Mouse (Mus musculus) kidney, embryonic 15.5 days (tissue): ENCODE measurements around the gene Ankrd33b. TPM values are rescaled to one million over a fixed set of nuclear protein-coding genes. Genes with fewer than 3 reads are reported as not detected.

Experiments used
- ATAC-seq: fragments of 200-750 bp; cut with Nextera tagmentation; replicated peaks from 2 replicates; pipeline ENCODE4 v1.8.0; 2017; ENCODE audit warnings: moderate TSS enrichment; ENCODE audit not compliant: low FRiP score
- H3K27ac ChIP-seq: fragments of 300-500 bp; sonication (generic); 2 replicates; pipeline ENCODE4 v1.5.1; 2015; ENCODE audit warnings: mild to moderate bottlenecking, inconsistent platforms
- H3K27me3 ChIP-seq: fragments of 300-500 bp; sonication (generic); 2 replicates; pipeline ENCODE4 v1.6.1; 2015; ENCODE audit warnings: inconsistent platforms
- H3K36me3 ChIP-seq: fragments of 300-500 bp; sonication (generic); 2 replicates; pipeline ENCODE4 v1.6.1; 2015; ENCODE audit warnings: inconsistent platforms
- H3K4me1 ChIP-seq: fragments of 300-500 bp; sonication (generic); 2 replicates; pipeline ENCODE4 v1.6.1; 2015; ENCODE audit warnings: inconsistent platforms
- H3K4me2 ChIP-seq: fragments of 300-500 bp; sonication (generic); 2 replicates; pipeline ENCODE4 v1.6.1; 2015; ENCODE audit warnings: moderate library complexity, mild to moderate bottlenecking, inconsistent platforms
- H3K4me3 ChIP-seq: fragments of 300-500 bp; sonication (generic); replicated peaks from 2 replicates; pipeline ENCODE4 v1.5.1; 2015; ENCODE audit warnings: mild to moderate bottlenecking, inconsistent platforms
- H3K9ac ChIP-seq: fragments of 300-500 bp; sonication (generic); 2 replicates; pipeline ENCODE4 v1.6.1; 2015; ENCODE audit warnings: mild to moderate bottlenecking, inconsistent platforms
- H3K9me3 ChIP-seq: fragments of 300-500 bp; sonication (generic); replicated peaks from 2 replicates; pipeline ENCODE4 v1.6.1; 2016; ENCODE audit warnings: inconsistent platforms
- WGBS: fragments of 180-500 bp; shearing (Covaris S2); methylation state at CpG from one replicate; pipeline ENCODE4 v1.1.7; 2015; ENCODE audit warnings: mixed read lengths; 5-methylcytosine and 5-hydroxymethylcytosine counted together
- polyA plus RNA-seq: library from polyadenylated mRNA; unstranded; fragments of >200 nt; fragmentation: Nextera tagmentation; extraction: Ambion mirVana; gene quantifications from 2 replicates; pipeline ENCODE4 v1.2.1, GENCODE M21; 2015

Gene Ankrd33b
- 6.2 and 6.5 TPM in 2 replicates for polyA plus RNA-seq

DNA sequence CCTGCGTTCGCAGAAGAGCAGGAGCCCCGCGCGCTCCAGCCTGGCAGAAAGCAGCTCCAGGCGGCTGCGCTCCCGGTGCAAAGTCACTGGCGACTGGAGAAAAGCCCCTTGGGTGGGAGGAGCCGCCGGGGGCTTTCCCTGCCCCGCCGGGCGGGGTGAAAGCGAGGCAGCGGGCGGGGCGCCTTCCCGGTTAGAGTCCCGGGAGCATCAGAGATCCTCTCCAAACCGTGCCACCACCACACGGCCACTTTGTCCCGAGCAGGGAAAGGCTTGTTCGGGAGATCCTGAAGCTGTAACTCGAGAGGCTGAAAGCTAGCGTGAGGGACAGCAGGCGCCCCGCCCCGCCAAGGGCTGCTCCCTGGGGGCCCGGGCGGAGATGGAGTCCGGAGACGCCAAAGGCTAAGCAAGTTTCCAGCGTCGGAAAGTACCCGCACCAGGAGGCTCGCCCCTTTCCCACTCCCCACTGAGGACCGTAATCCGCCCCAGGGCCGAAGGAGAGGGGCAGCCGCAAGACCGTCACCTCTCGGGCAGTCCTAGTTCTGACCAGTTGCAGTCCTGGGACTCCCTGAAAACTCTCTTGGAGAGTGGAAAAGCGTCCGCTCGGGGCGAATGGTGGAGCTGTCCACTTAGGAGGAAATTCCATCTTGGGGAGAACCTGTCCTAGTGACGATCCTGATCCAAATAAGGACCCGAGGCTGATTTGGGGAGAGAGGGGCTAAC, at the start of gene Ankrd33b:
Gene Ankrd33b, minus strand, starts transcription at position 246 of the 720 bp plus-strand sequence.
- H3K9me3 ChIP-seq, result no peaks in the 10 kb centered on the region
- H3K27me3 ChIP-seq, result peaks cover 67% of the 10 kb centered on the region
- under 1% methylated on average over 49 of the region's 49 CpGs for WGBS
- no peak within 1 kb of the TSS for H3K27ac ChIP-seq
- peaks cover 44% of the 10 kb centered on the region for H3K4me1 ChIP-seq
- peak within 1 kb of the TSS; percentile 100 for H3K4me2 ChIP-seq
- peak within 1 kb of the TSS; percentile 69 for H3K4me3 ChIP-seq
- H3K36me3 ChIP-seq, result no peaks in the 10 kb centered on the region
- peak; percentile 73 for ATAC-seq
- peak within 1 kb of the TSS; percentile 61 for H3K9ac ChIP-seq

DNA sequence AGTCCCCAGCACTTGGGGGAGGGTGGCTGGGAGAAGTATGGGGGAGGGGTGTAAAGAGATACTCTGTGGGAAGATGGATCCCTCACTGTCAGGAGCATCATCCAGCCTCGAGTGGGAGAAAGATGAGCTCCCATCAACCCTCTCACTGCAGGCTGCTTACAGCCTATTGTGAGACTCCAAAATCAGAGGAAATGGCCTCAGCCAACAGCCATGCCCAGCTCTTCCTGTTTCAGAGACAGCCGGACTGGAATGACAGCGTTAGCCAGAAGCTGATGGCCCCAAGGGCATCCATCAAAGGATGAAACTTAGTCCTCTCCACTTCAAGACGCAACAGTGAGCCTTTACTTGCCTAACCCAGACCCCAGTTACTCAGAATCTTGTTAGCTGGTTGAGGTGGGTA, 47.7 kb upstream of the Ankrd33b start:
- H3K4me1 ChIP-seq, result peaks cover 11% of the 10 kb centered on the region
- no peak overlapping the region for H3K9ac ChIP-seq
- no peak overlapping the region for H3K4me3 ChIP-seq
- no peak for ATAC-seq
- H3K4me2 ChIP-seq, result no peak overlapping the region
- no peak overlapping the region for H3K27ac ChIP-seq
- WGBS, result 42% methylated on average over 4 of the region's 4 CpGs
- no peaks in the 10 kb centered on the region for H3K27me3 ChIP-seq
- H3K36me3 ChIP-seq, result no peaks in the 10 kb centered on the region
- H3K9me3 ChIP-seq, result no peaks in the 10 kb centered on the region

DNA sequence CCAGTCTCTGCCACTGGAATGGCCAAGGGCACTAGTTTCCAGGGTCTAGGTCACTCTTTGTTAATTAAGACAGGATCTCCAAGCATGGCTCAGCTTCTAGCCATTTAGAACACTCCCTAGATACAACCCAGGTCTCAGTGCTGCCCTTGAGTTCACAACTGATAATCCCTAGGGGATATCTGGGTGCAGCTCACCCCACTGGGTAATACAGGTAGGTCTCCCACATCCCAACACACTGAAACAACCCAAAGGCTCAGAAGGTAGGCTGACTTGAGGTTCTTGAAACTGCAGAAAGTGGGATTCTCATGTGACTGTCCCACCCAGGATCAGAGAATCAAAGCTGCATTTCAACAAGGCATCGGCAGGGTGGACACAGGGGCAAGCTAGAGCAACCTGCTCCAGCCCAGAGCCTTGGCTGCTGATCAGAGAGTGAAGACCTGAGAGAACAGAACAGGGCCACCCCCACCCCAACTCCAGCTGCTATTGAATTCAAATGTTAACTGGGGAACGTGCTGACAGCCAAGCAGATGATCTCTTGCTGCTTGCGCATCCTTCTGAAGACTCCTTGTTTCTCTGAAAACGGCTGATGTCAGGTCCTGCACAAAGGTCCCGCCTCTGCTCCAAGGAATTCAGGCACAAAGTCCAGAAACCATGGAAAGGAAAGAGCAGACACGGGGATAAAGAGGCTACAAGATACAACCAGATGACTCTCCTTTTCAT, 46.8 kb upstream of the Ankrd33b start:
- Histone ChIP-seq H3K36me3 (no peaks in the 10 kb centered on the region), H3K4me3 (no peak overlapping the region), H3K4me1 (peaks cover 11% of the 10 kb centered on the region), H3K9ac (no peak overlapping the region), H3K9me3 (no peaks in the 10 kb centered on the region), H3K4me2 (no peak overlapping the region), H3K27me3 (no peaks in the 10 kb centered on the region), H3K27ac (0 out of 2 replicates have a peak overlapping the region, but pooled peaks have one; percentile 22)
- no peak for ATAC-seq
- 62% methylated on average over 6 of the region's 6 CpGs for WGBS

- H3K9me3 ChIP-seq, result no peaks in the 10 kb centered on the region
- H3K4me2 ChIP-seq, result no peak overlapping the region
- no peak overlapping the region for H3K27ac ChIP-seq
- no peak overlapping the region for H3K4me3 ChIP-seq
- H3K9ac ChIP-seq, result no peak overlapping the region
- H3K36me3 ChIP-seq, result no peaks in the 10 kb centered on the region
- no peak for ATAC-seq
- 88% methylated on average over 6 of the region's 6 CpGs for WGBS
- H3K27me3 ChIP-seq, result no peaks in the 10 kb centered on the region
- peaks cover 9% of the 10 kb centered on the region for H3K4me1 ChIP-seq
Observed at GRCm38 (mm10) chr15:31413662-31414061, 46.1 kb upstream of the Ankrd33b start.

DNA sequence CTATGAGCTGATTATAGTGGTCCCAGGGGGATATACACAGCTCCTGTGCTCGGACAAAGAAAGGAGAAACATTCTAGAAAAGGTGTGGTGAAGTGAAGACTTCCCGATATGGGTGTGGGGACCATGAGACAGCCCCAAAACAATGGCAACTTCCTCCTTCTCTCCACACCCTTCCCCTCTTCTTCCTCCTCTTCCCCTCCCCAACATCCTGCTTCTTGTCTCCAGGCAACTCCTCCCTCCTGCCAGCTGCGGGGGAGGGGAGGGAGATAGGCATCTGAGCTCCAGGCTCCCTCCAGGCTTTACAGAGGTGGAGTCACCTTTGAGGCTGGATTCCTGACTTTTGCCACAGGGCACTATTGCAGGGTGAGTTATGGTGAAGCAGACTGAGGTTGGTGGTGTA, 45.4 kb upstream of the Ankrd33b start:
- Histone ChIP-seq H3K4me2 (no peak overlapping the region), H3K27me3 (no peaks in the 10 kb centered on the region), H3K36me3 (no peaks in the 10 kb centered on the region), H3K27ac (no peak overlapping the region), H3K9me3 (no peaks in the 10 kb centered on the region), H3K4me1 (peaks cover 8% of the 10 kb centered on the region; the same call in 1 of the 2 replicates), H3K4me3 (no peak overlapping the region), H3K9ac (no peak overlapping the region)
- ATAC-seq, result no peak
- WGBS, result 37% methylated on average over 3 of the region's 3 CpGs

DNA sequence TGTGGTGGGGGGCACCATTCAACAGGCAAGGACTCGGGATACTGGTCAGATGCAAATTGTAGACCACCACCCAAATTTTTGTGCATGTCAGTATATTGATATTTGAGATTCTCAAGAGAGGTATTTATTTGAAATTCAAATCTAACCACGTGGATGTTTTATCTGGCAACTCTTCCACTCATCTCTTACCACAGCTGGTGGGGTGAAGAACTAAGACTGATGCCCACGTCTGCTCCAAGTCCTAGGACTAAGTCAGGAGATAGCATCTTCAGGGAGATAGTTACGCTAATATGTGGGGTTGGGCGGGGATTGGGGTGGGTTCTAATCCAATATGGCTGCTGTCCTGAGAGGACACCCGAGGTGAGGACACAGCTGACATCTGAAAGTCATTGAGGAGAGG, 44.9 kb upstream of the Ankrd33b start:
- Histone ChIP-seq H3K4me2 (no peak overlapping the region), H3K4me3 (no peak overlapping the region), H3K27ac (no peak overlapping the region), H3K9me3 (no peaks in the 10 kb centered on the region), H3K9ac (no peak overlapping the region), H3K27me3 (no peaks in the 10 kb centered on the region), H3K36me3 (no peaks in the 10 kb centered on the region), H3K4me1 (peaks cover 12% of the 10 kb centered on the region)
- ATAC-seq, result no peak
- 83% methylated on average over 6 of the region's 6 CpGs for WGBS

DNA sequence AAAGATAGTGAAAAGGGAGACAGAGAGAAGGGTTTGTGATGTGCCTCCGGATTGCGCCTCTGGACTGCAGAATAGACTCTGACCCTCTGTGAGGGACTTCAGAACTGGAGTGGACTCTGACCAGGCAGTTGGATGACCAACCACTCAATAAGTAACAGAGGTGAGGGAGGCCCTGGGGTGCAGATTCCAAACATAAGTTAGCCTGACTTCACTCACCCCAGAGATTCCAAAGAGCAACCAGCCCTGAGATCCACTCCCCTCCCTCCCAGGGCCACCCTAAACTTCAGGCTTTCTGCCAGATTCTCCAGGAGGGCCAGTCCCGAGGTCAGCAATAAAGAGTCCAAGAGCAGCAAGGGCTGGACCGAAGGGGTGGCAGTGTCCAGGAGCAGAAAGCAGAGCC, 40.0 kb upstream of the Ankrd33b start:
- ATAC-seq, result peak; percentile 83
- Histone ChIP-seq H3K27ac (peak overlapping the region; percentile 73), H3K4me1 (peaks cover 11% of the 10 kb centered on the region), H3K36me3 (no peaks in the 10 kb centered on the region), H3K9ac (no peak overlapping the region), H3K4me2 (no peak overlapping the region), H3K27me3 (no peaks in the 10 kb centered on the region), H3K4me3 (no peak overlapping the region), H3K9me3 (no peaks in the 10 kb centered on the region)
- WGBS, result 57% methylated on average over 4 of the region's 4 CpGs

- 86% methylated on average over 5 of the region's 5 CpGs for WGBS
- Histone ChIP-seq H3K9me3 (no peaks in the 10 kb centered on the region), H3K27ac (peak overlapping the region; percentile 73), H3K4me1 (peaks cover 11% of the 10 kb centered on the region), H3K9ac (no peak overlapping the region), H3K27me3 (no peaks in the 10 kb centered on the region), H3K4me2 (no peak overlapping the region), H3K4me3 (no peak overlapping the region), H3K36me3 (no peaks in the 10 kb centered on the region)
- no peak for ATAC-seq
Observed at GRCm38 (mm10) chr15:31406881-31407280, 39.4 kb upstream of the Ankrd33b start.

DNA sequence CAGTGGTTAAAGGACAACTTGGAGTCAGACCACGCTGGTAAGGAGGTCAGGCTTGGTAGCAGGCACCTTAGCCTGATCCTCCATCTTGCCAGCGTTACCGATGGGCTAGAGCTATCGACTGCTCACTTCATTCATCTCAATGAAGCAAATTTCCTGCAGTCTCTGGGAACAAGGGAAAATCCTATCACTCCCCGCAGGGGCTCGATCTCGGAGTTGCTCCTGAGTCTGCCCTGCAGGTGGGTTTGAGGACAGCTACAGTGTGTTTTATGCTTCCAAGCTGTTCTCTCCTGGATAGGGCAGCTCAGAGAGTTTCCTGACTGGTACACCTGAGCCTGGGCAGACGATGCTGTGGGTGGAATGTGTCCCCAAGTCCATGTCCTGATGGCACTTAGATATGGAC, 36.8 kb upstream of the Ankrd33b start:
- ATAC-seq, result no peak
- Histone ChIP-seq H3K9ac (no peak overlapping the region), H3K27me3 (no peaks in the 10 kb centered on the region), H3K9me3 (no peaks in the 10 kb centered on the region), H3K4me3 (no peak overlapping the region), H3K36me3 (no peaks in the 10 kb centered on the region), H3K27ac (no peak overlapping the region), H3K4me2 (no peak overlapping the region), H3K4me1 (peaks cover 11% of the 10 kb centered on the region)
- 89% methylated on average over 8 of the region's 8 CpGs for WGBS

GRCm38 (mm10) chr15:31402200-31402892, 34.8 kb upstream of the Ankrd33b start:
- no peak for ATAC-seq
- H3K27me3 ChIP-seq, result no peaks in the 10 kb centered on the region
- H3K4me2 ChIP-seq, result no peak overlapping the region
- H3K27ac ChIP-seq, result no peak overlapping the region
- no peak overlapping the region for H3K4me3 ChIP-seq
- H3K4me1 ChIP-seq, result peaks cover 4% of the 10 kb centered on the region; the same call in 1 of the 2 replicates
- no peaks in the 10 kb centered on the region for H3K36me3 ChIP-seq
- no peak overlapping the region for H3K9ac ChIP-seq
- WGBS, result 76% methylated on average over 12 of the region's 12 CpGs
- H3K9me3 ChIP-seq, result no peaks in the 10 kb centered on the region

DNA sequence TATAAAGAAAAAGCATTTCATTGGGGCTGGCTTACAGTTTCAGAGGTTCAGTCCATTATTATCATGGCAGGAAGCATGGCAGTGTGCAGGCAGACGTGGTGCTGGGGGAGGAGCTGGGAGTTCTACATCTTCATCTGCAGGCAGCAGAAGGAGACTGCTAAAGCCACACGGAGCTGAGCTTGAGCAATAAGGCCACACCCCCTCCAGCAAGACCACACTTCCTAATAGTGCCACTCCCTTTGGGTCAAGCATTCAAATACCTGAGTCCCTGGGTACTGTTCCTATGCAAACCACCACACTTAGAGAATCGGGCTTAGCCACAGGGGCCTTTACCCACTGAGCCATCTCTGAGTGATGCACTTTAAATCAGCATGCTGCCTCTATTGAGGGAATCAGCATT, 33.4 kb upstream of the Ankrd33b start:
- 40% methylated on average over 3 of the region's 3 CpGs for WGBS
- Histone ChIP-seq H3K36me3 (no peaks in the 10 kb centered on the region), H3K27me3 (no peaks in the 10 kb centered on the region), H3K4me3 (no peak overlapping the region), H3K4me2 (no peak overlapping the region), H3K9me3 (no peaks in the 10 kb centered on the region), H3K27ac (no peak overlapping the region), H3K4me1 (no peaks in the 10 kb centered on the region), H3K9ac (no peak overlapping the region)
- ATAC-seq, result no peak

- Histone ChIP-seq H3K27ac (no peak overlapping the region), H3K9ac (no peak overlapping the region), H3K4me1 (no peaks in the 10 kb centered on the region), H3K27me3 (no peaks in the 10 kb centered on the region), H3K36me3 (no peaks in the 10 kb centered on the region), H3K4me3 (no peak overlapping the region), H3K4me2 (no peak overlapping the region), H3K9me3 (no peaks in the 10 kb centered on the region)
- no peak for ATAC-seq
- WGBS, result 90% methylated on average over 13 of the region's 13 CpGs
Observed at GRCm38 (mm10) chr15:31398769-31399168, 31.2 kb upstream of the Ankrd33b start.
